Mouse (Mus musculus): ENCODE measurements around the gene Apaf1. TPM values are rescaled to one million over a fixed set of nuclear protein-coding genes. Genes with fewer than 3 reads are reported as not detected.
A peak's percentile ranks its signal among the peaks of the same experiment; 100 is the strongest.

Apaf1 gene
- total RNA-seq, 2 experiments from 2014 or later, result 14.8 to 16.5 TPM

- no peak for DNase-seq (ENCODE audit: low spot score in 2 of 2)
These were observed 890 bp upstream of the Apaf1 start for GRCm38 (mm10) chr10:91083393-91083927.

GRCm38 (mm10) chr10:91081959-91082507 is 537 bp downstream of the Apaf1 start:
- DNase-seq (ENCODE audit: low spot score in 2 of 2), result peak in 1 of 2 experiments; percentile 16

- no peak for DNase-seq (ENCODE audit: low spot score in 2 of 2)
These were observed 2.0 kb downstream of the Apaf1 start for GRCm38 (mm10) chr10:91080540-91080939.

- DNase-seq (ENCODE audit: low spot score in 2 of 2), result no peak
These were observed 5.9 kb downstream of the Apaf1 start for GRCm38 (mm10) chr10:91076667-91077066.

- DNase-seq (ENCODE audit: low spot score in 2 of 2), result no peak
These were observed 9.2 kb downstream of the Apaf1 start for GRCm38 (mm10) chr10:91073345-91073744.

GRCm38 (mm10) chr10:91071768-91072167 is 10.8 kb downstream of the Apaf1 start:
- no peak for DNase-seq (ENCODE audit: low spot score in 2 of 2)

GRCm38 (mm10) chr10:91062355-91062754 is 20.2 kb downstream of the Apaf1 start:
- DNase-seq (ENCODE audit: low spot score in 2 of 2), result no peak

GRCm38 (mm10) chr10:91060742-91061141 is 21.8 kb downstream of the Apaf1 start:
- DNase-seq (ENCODE audit: low spot score in 2 of 2), result no peak

- no peak for DNase-seq (ENCODE audit: low spot score in 2 of 2)
These were observed 29.8 kb downstream of the Apaf1 start for GRCm38 (mm10) chr10:91052734-91053133.

GRCm38 (mm10) chr10:91051156-91051555 is 31.4 kb downstream of the Apaf1 start:
- no peak for DNase-seq (ENCODE audit: low spot score in 2 of 2)

GRCm38 (mm10) chr10:91049696-91050095 is 32.9 kb downstream of the Apaf1 start:
- DNase-seq (ENCODE audit: low spot score in 2 of 2), result no peak

GRCm38 (mm10) chr10:91033942-91034341 is 48.6 kb downstream of the Apaf1 start:
- peak in 1 of 2 experiments; percentile 10 for DNase-seq (ENCODE audit: low spot score in 2 of 2)

- peak; percentile 41 to 43 for DNase-seq (ENCODE audit: low spot score in 2 of 2)
These were observed 50.2 kb downstream of the Apaf1 start for GRCm38 (mm10) chr10:91032399-91032798.

- no peak for DNase-seq (ENCODE audit: low spot score in 2 of 2)
These were observed 51.4 kb downstream of the Apaf1 start for GRCm38 (mm10) chr10:91031176-91031575.

GRCm38 (mm10) chr10:91029002-91029539 is 53.5 kb downstream of the Apaf1 start:
- no peak for DNase-seq (ENCODE audit: low spot score in 2 of 2)

GRCm38 (mm10) chr10:91027964-91028363 is 54.6 kb downstream of the Apaf1 start:
- no peak for DNase-seq (ENCODE audit: low spot score in 2 of 2)

GRCm38 (mm10) chr10:91027468-91027867 is 55.1 kb downstream of the Apaf1 start:
- DNase-seq (ENCODE audit: low spot score in 2 of 2), result no peak

GRCm38 (mm10) chr10:91005858-91006538 is 76.6 kb downstream of the Apaf1 start:
- DNase-seq (ENCODE audit: low spot score in 2 of 2), result no peak

- DNase-seq (ENCODE audit: low spot score in 2 of 2), result no peak
These were observed 81.1 kb downstream of the Apaf1 start for GRCm38 (mm10) chr10:91001421-91001820.

- DNase-seq (ENCODE audit: low spot score in 2 of 2), result no peak
These were observed 82.7 kb downstream of the Apaf1 start for GRCm38 (mm10) chr10:90999899-91000298.

- no peak for DNase-seq (ENCODE audit: low spot score in 2 of 2)
These were observed 88.7 kb downstream of the Apaf1 start for GRCm38 (mm10) chr10:90993869-90994268.

GRCm38 (mm10) chr10:90992237-90992636 is 90.3 kb downstream of the Apaf1 start:
- no peak for DNase-seq (ENCODE audit: low spot score in 2 of 2)
